Mouse (Mus musculus) embryo, embryonic 10.5 days (tissue): ENCODE data around the gene Zfp446.

Source experiments
- DNase-seq: peaks from one replicate; pipeline ENCODE4 v3.0.0-alpha.2; 2015; ENCODE audit warnings: low spot score

Gene Zfp446

GRCm38 (mm10) chr7:12987409-12988189, 10.0 kb downstream of the Zfp446 start:
- DNase-seq = no peak

- DNase-seq = no peak
These were observed 14.6 kb downstream of the Zfp446 start for GRCm38 (mm10) chr7:12992222-12992621.

- DNase-seq = no peak
These were observed 15.5 kb downstream of the Zfp446 start for GRCm38 (mm10) chr7:12993148-12993547.

DNA sequence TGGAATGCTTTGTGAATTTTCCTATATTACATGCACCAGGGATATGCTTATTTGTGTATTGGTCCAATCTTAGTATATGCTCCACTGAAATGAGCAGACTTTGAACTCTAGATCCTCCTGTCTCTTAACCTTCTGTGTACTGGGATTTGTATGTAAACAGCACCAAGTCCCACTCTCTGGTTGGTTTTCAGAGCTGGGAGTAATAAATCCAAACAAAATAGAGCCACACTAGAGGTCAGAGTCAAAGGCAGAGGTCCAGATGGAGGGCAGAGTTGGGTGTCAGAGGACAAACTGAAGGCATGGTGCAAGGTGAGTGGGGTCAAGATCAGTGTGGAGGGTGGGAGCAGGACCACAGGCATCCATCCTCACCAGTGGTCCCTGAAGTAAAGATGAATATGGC, 18.2 kb downstream of the Zfp446 start:
- DNase-seq = no peak

GRCm38 (mm10) chr7:12997230-12997629, 19.6 kb downstream of the Zfp446 start:
- no peak for DNase-seq

DNA sequence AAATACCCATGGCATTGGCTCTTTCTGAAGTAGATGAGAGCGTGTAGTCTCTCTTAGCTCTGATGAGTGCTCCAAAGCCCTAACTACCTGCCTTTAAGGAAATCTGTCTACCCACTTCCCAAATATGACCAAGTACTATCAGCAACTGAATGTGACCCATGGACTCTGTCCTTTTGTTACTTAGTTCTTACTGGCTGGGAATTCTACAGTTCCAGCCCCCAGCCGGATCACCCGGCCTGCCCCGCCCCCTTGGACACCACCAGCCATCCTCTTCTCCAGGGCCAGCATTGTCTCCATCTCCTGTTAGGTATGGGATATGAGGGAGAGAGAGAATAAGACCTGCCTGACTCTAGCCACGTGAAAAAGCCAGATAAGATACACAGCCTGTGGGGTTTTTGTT, 20.4 kb downstream of the Zfp446 start, which contains the start of gene Slc27a5:
Gene Slc27a5 (minus strand): TSS at position 140 of the 400 bp plus-strand sequence.
- no peak for DNase-seq

- no peak for DNase-seq
These were observed 21.2 kb downstream of the Zfp446 start, which contains the start of gene Trim28 for GRCm38 (mm10) chr7:12998851-12999250. Gene Trim28, plus strand, starts transcription at chr7:12999114.

GRCm38 (mm10) chr7:13001584-13001983, 23.9 kb downstream of the Zfp446 start:
- no peak for DNase-seq

GRCm38 (mm10) chr7:13003380-13003779, 25.7 kb downstream of the Zfp446 start:
- DNase-seq = no peak

DNA sequence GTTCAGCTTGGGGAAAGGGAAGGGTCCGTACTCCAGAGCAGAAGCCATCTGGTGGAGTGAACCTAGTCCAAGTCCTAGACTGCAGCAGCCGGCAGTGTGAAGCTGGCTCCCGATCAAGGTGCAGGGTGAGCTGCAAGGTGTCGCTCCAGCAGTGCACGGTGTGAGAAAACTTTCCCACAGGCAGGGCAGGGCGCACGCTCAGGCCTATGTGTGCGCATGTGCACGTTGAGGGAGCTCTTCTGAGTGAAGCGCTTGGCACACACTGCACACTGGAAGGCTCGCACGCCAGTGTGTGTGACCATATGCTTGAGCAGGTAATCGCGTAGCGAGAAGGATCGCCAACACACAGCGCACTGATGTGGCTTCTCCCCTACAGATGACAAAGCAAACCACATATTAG, 28.4 kb downstream of the Zfp446 start:
- DNase-seq = no peak

GRCm38 (mm10) chr7:13006531-13006930, 28.9 kb downstream of the Zfp446 start:
- no peak for DNase-seq

- DNase-seq = no peak
These were observed 29.9 kb downstream of the Zfp446 start for GRCm38 (mm10) chr7:13007341-13008092.

GRCm38 (mm10) chr7:13009143-13010004, 31.7 kb downstream of the Zfp446 start:
- DNase-seq = peak; percentile 98

DNA sequence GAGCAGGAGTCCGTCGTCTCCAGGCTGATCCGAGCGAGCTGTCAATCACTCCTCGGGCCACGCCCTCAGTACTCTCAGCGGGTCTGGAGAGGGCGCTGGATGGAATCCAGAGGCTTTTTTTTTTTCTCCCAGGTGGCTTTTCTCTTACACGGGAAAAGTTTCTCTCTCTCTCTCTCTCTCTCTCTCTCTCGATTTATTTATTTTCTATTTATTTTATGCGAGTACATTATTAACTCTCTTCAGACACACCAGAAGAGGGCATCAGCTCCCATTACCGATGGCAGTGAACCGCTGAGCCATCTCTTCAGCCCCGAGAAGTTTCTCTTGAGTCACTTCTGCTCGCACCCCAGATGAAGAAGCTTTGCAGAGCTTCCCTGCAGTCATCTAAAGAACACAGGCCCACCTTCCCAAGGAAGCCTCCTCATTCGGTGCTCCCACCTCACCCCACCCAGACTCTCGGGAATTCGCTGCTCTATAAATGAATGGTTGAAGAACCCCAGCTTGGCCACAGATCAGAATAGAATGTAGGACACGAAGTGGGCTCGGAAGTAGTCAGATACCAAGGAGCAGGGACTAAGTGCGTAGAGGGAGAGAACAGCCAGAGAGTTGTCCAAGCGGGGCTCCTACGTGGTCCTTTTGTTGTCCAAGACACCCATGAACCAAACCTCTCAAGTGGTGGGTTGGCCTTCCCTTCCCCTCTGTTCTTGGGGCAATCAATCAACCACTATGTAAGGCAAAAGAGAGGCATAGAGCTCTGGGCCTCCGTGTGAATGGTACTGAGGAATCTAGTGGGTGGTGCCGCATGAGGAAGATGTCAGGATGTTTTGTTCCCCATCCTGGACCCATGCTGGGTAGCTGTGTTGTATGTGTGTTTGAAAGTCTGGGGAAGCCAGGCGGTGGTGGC, 32.6 kb downstream of the Zfp446 start, which contains the start of gene Zbtb45:
Gene Zbtb45 (minus strand): TSS at position 30 of the 904 bp plus-strand sequence.
- DNase-seq = peak; percentile 59

DNA sequence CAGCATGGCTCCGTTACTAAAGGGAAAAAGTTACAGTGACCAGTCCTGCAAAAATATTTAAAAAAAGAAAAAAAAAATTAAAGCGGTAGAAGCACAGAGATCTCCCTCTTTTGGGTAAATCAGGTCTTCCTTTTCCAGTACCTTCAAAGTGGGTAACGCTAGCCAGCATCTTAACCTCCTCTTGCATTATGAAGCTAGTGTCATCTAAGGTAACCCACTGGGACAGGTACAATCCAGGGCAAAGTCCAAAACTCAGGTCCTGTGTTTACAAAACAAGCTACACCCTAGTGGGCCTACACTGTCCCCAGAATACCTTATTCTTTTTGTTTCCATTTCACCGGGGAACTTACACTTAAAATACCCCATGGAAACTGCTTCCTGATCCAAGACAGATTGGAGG, 36.0 kb downstream of the Zfp446 start:
- DNase-seq = no peak

DNA sequence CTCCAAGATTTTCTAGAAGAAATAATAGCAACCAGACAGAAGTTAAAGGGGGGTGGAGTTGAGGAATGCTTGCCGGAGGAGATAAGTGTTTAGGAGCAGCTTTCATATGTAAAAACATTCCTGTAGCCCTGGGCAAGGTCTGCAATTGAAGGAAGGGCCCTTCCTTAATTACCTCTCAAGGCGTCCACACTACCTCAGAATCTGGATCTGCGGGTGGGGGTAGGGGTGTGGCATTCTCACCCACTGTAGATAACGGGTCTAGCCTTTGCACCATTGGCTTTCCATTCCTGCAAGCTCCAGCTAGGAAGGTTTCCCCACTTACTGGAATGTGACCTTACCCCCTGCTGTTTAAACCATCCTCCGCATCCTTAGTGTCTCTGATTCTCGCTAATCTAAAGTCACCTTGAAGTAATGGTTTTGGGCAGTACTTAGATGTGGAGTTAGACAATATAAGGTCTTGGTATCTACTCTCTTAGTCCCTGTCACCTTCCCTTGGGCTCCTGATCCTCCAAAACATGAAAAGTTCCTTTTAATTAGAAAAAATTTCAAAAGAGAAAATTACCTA, 36.7 kb downstream of the Zfp446 start:
- no peak for DNase-seq

GRCm38 (mm10) chr7:13015217-13015616, 37.6 kb downstream of the Zfp446 start:
- no peak for DNase-seq

- DNase-seq = peak; percentile 96
These were observed 45.3 kb downstream of the Zfp446 start for GRCm38 (mm10) chr7:13022773-13023535.

- DNase-seq = peak; percentile 96
These were observed 46.5 kb downstream of the Zfp446 start for GRCm38 (mm10) chr7:13023928-13024731.
